Comparison of ENCODE assay signal across 9 mouse cellular contexts in genomic region chr2:21187576-21187975, GRCm38 (mm10). TPM values are rescaled to one million over a fixed set of nuclear protein-coding genes. Genes with fewer than 3 reads are reported as not detected.
A peak's percentile ranks its signal among the peaks of the same experiment; 100 is the strongest.
DNase-seq lines count a peak whose midpoint lies in the region; ATAC-seq and TF ChIP-seq lines count a peak whose summit lies in the region.
"Had no signal": no experiment of that assay in that cellular context is flagged by ENCODE, and none has a peak within 500 bp of the region (broad histone marks: within the 10 kb centered on the region; RNA-seq: fewer than 3 reads in every experiment).

No protein-coding gene starts in this region.

- no peaks in the 10 kb centered on the region for H3K36me3 ChIP-seq in hindbrain, embryonic 11.5 days (ENCODE audit: control insufficient read depth, insufficient read depth, low read length)
- H3K36me3 ChIP-seq in hindbrain, embryonic 13.5 days, result no peaks in the 10 kb centered on the region
- no peaks in the 10 kb centered on the region for H3K36me3 ChIP-seq in E14TG2a.4 (ENCODE audit: insufficient read depth, low read length)
- H3K36me3 ChIP-seq: neural tube, embryonic 12.5 days had no signal

- no peaks in the 10 kb centered on the region for H3K9me3 ChIP-seq in hindbrain, embryonic 11.5 days (ENCODE audit: control insufficient read depth, low read length)
- no peaks in the 10 kb centered on the region for H3K9me3 ChIP-seq in hindbrain, embryonic 13.5 days
- H3K9me3 ChIP-seq in E14TG2a.4 (ENCODE audit: low read length), result no peaks in the 10 kb centered on the region
- H3K9me3 ChIP-seq: neural tube, embryonic 12.5 days had no signal

- H3K4me3 ChIP-seq in hindbrain, embryonic 11.5 days (ENCODE audit: low read depth, low read length), result no peak overlapping the region
- no peak overlapping the region for H3K4me3 ChIP-seq in hindbrain, embryonic 13.5 days
- H3K4me3 ChIP-seq in E14TG2a.4 (replicated peaks; ENCODE audit: low read length), result no peak overlapping the region
- H3K4me3 ChIP-seq: neural tube, embryonic 12.5 days had no signal

- no peaks in the 10 kb centered on the region for H3K27me3 ChIP-seq in hindbrain, embryonic 11.5 days (ENCODE audit: control insufficient read depth, insufficient read depth, low read length)
- no peaks in the 10 kb centered on the region for H3K27me3 ChIP-seq in hindbrain, embryonic 13.5 days
- no peaks in the 10 kb centered on the region for H3K27me3 ChIP-seq in E14TG2a.4 (ENCODE audit: insufficient read depth, low read length)
- H3K27me3 ChIP-seq: neural tube, embryonic 12.5 days had no signal

- no peak for ATAC-seq in hindbrain, embryonic 11.5 days (ENCODE audit: low FRiP score)
- no peak for ATAC-seq in hindbrain, embryonic 13.5 days (ENCODE audit: low FRiP score)

- TF ChIP-seq CTCF in E14TG2a.4 (conservative IDR thresholded peaks at IDR 0.05; ENCODE audit: low read length), result peak; percentile 66
- TF ChIP-seq CTCF in brain, embryonic 14.5 days (IDR thresholded peaks at IDR 0.05; ENCODE audit: borderline replicate concordance, extremely low read depth, insufficient read depth, insufficient read length), result peak; percentile 63

- H3K4me2 ChIP-seq in hindbrain, embryonic 11.5 days (replicated peaks; ENCODE audit: low read depth, low read length), result no peak overlapping the region
- no peak overlapping the region for H3K4me2 ChIP-seq in hindbrain, embryonic 13.5 days
- H3K4me2 ChIP-seq: neural tube, embryonic 12.5 days had no signal

- TF ChIP-seq POLR2A in brain, embryonic 14.5 days (IDR thresholded peaks at IDR 0.05; ENCODE audit: borderline replicate concordance, extremely low read depth, insufficient read depth, insufficient read length, poor library complexity, severe bottlenecking), result no peak

- H3K9ac ChIP-seq in hindbrain, embryonic 11.5 days (ENCODE audit: low read depth, low read length), result no peak overlapping the region
- no peak overlapping the region for H3K9ac ChIP-seq in hindbrain, embryonic 13.5 days
- H3K9ac ChIP-seq: neural tube, embryonic 12.5 days had no signal

- intact Hi-C loops in gastrocnemius, postnatal 14 days (cut with DNase I; ENCODE audit: low total_unique reads), result loop anchor here (2.0 kb wide), 1 partner anchor 289 kb away; no protein-coding TSS in a partner anchor

- DNase-seq in hindbrain, embryonic 11.5 days (ENCODE audit: low spot score), result peak; percentile 60
- DNase-seq in brain, embryonic 14.5 days (ENCODE audit: low read depth), result peak; percentile 58
- DNase-seq in gastrocnemius, postnatal 14 days, result peak; percentile 47
- DNase-seq in left cerebral cortex, adult 11 months (ENCODE audit: low spot score), result peak; percentile 51
- peak; percentile 85 for DNase-seq in naive thymus-derived CD4-positive, alpha-beta T cell, adult 2 months (ENCODE audit: low read depth)
- DNase-seq in thymus, postnatal 10 days (ENCODE audit: low spot score in 2 of 2), result peak; percentile 16 to 77

- 65% methylated on average over 7 of the region's 7 CpGs for WGBS in hindbrain, embryonic 11.5 days
- 59% methylated on average over 7 of the region's 7 CpGs for WGBS in hindbrain, embryonic 13.5 days

- H3K27ac ChIP-seq in hindbrain, embryonic 11.5 days (ENCODE audit: low read depth, low read length), result no peak overlapping the region
- H3K27ac ChIP-seq in hindbrain, embryonic 13.5 days, result no peak overlapping the region; the same call in 1 of the 2 replicates
- H3K27ac ChIP-seq: neural tube, embryonic 12.5 days had no signal

- no peaks in the 10 kb centered on the region for H3K4me1 ChIP-seq in hindbrain, embryonic 11.5 days (replicated peaks; ENCODE audit: control insufficient read depth, insufficient read depth, low read length)
- no peaks in the 10 kb centered on the region for H3K4me1 ChIP-seq in hindbrain, embryonic 13.5 days (replicated peaks)
- H3K4me1 ChIP-seq in E14TG2a.4 (replicated peaks; ENCODE audit: low read depth, low read length), result no peaks in the 10 kb centered on the region
- H3K4me1 ChIP-seq: neural tube, embryonic 12.5 days had no signal

RNA-seq across cellular contexts. Expression of gene Enkur, which starts 17.6 kb away (rescaled TPM):
- 3.7 TPM in 2 replicates for polyA plus RNA-seq in hindbrain, embryonic 11.5 days (2014; fragmentation: Nextera tagmentation; extraction: Ambion mirVana)
- polyA plus RNA-seq in hindbrain, embryonic 13.5 days (2015; fragmentation: Nextera tagmentation; extraction: Ambion mirVana), result 3.7 and 6.0 TPM in 2 replicates
- polyA plus RNA-seq in brain, embryonic 14.5 days (2012; rRNA removed), result 2.4 and 4.7 TPM in 2 replicates
- 1 to 10 TPM; 3.8 to 3.9 TPM for total RNA-seq in gastrocnemius, postnatal 14 days (2021)

RNA-seq across cellular contexts. Expression of gene Thnsl1, which starts 17.9 kb away (rescaled TPM):
- 16.2 and 18.2 TPM in 2 replicates for polyA plus RNA-seq in hindbrain, embryonic 11.5 days (2014; fragmentation: Nextera tagmentation; extraction: Ambion mirVana)
- polyA plus RNA-seq in hindbrain, embryonic 13.5 days (2015; fragmentation: Nextera tagmentation; extraction: Ambion mirVana), result 21.2 and 21.5 TPM in 2 replicates
- 15.4 and 15.7 TPM in 2 replicates for polyA plus RNA-seq in brain, embryonic 14.5 days (2012; rRNA removed)
- 1 to 10 TPM; 2.3 to 3.5 TPM for total RNA-seq in gastrocnemius, postnatal 14 days (2021)
